Mouse (Mus musculus) heart, embryonic 14.5 days (tissue): ENCODE measurements around the gene Bmpr2. TPM values are rescaled to one million over a fixed set of nuclear protein-coding genes. Genes with fewer than 3 reads are reported as not detected.
A peak's percentile ranks its signal among the peaks of the same experiment; 100 is the strongest.

Experiments
- ATAC-seq: fragments of 200-750 bp; cut with Nextera tagmentation; 2 replicates; pipeline ENCODE4 v1.8.0; 2017; ENCODE audit warnings: low read depth, moderate TSS enrichment; ENCODE audit not compliant: insufficient number of reproducible peaks, insufficient read depth, low FRiP score
- H3K27ac ChIP-seq, 2 experiments: fragments of 200-500 bp in 1 of 2; fragments of 300-500 bp in 1 of 2; sonication (generic) in 1 of 2; replicated peaks in 1 of 2; 2 replicates each; pipeline ENCODE4 v1.5.1; 2012 to 2014; ENCODE audit warnings: low read depth in 2 of 2, low read length in 2 of 2, control low read depth in 1 of 2, mild to moderate bottlenecking in 1 of 2, mixed read lengths in 1 of 2; ENCODE audit not compliant: control insufficient read depth in 1 of 2, insufficient read depth in 1 of 2
- H3K27me3 ChIP-seq: fragments of 300-500 bp; sonication (generic); 2 replicates; pipeline ENCODE4 v1.6.1; 2014; ENCODE audit warnings: mild to moderate bottlenecking, low read length, control low read depth; ENCODE audit not compliant: control insufficient read depth, insufficient read depth
- H3K36me3 ChIP-seq: fragments of 300-500 bp; sonication (generic); 2 replicates; pipeline ENCODE4 v1.6.1; 2014; ENCODE audit warnings: mild to moderate bottlenecking, control low read depth, low read length, mixed read lengths; ENCODE audit not compliant: control insufficient read depth, insufficient read depth
- H3K4me1 ChIP-seq, 2 experiments: fragments of 200-500 bp in 1 of 2; fragments of 300-500 bp in 1 of 2; sonication (generic) in 1 of 2; 2 replicates each; pipeline ENCODE4 v1.6.1; 2012 to 2014; ENCODE audit warnings: low read length in 2 of 2, control low read depth in 1 of 2, mixed read lengths in 1 of 2; ENCODE audit not compliant: control insufficient read depth in 2 of 2, insufficient read depth in 2 of 2
- H3K4me2 ChIP-seq: fragments of 300-500 bp; sonication (generic); 2 replicates; pipeline ENCODE4 v1.6.1; 2014; ENCODE audit warnings: mild to moderate bottlenecking, low read length
- H3K4me3 ChIP-seq, 2 experiments: fragments of 200-500 bp in 1 of 2; fragments of 300-500 bp in 1 of 2; sonication (generic) in 1 of 2; 2 replicates each; pipeline ENCODE4 v1.5.1; 2012 to 2014; ENCODE audit warnings: low read length in 2 of 2, mild to moderate bottlenecking in 2 of 2, control low read depth in 1 of 2, low read depth in 1 of 2, moderate library complexity in 1 of 2; ENCODE audit not compliant: control insufficient read depth in 1 of 2, insufficient read depth in 1 of 2
- H3K9ac ChIP-seq: fragments of 300-500 bp; sonication (generic); 2 replicates; pipeline ENCODE4 v1.6.1; 2014; ENCODE audit warnings: mild to moderate bottlenecking, low read length
- H3K9me3 ChIP-seq: fragments of 300-500 bp; sonication (generic); 2 replicates; pipeline ENCODE4 v1.6.1; 2016; ENCODE audit warnings: low read length, control low read depth; ENCODE audit not compliant: control insufficient read depth
- whole genome bisulfite sequencing: fragments of 180-500 bp; shearing (Covaris S2); extraction: QIAGEN DNeasy Blood & Tissue Kit; methylation state at CpG from one replicate; pipeline ENCODE4 v1.1.7; 2014; 5-methylcytosine and 5-hydroxymethylcytosine counted together
- polyA plus RNA-seq: library from polyadenylated mRNA; unstranded; fragments of >200 nt; fragmentation: Nextera tagmentation; extraction: Ambion mirVana; gene quantifications from 2 replicates; pipeline ENCODE4 v1.2.1, GENCODE M21; 2014

Gene Bmpr2
- polyA plus RNA-seq, 1 experiment from 2014 or later, result 13.1 TPM

DNA sequence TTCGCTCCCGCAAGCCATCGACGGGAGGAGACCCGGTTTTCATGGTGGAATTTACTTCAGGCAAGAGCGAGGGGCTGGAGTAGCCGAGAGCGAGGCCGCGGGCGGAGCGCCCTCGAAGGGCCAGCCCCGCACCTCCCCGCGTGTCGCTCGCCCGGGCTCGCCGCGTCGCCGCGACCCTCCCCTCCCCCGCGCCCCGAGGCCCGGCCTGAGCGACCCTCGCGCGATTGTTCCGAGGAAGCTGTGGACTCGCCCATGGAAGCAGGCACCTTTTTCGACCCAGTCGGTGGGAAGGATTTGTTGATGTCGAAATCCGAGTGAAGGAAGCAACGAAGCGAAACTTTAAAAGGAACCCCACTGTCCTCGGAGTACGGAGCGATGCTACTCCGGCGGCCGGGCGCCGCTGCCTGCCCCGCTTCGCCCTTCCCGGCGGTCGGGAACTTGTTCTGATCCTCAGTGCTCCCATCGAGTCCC is 616 bp downstream of the Bmpr2 start:
- under 1% methylated on average over 54 of the region's 55 CpGs for WGBS
- H3K4me1 ChIP-seq, result peaks cover 2 to 9% of the 10 kb centered on the region in 2 experiments
- H3K9ac ChIP-seq, result peak overlapping the region; percentile 97

DNA sequence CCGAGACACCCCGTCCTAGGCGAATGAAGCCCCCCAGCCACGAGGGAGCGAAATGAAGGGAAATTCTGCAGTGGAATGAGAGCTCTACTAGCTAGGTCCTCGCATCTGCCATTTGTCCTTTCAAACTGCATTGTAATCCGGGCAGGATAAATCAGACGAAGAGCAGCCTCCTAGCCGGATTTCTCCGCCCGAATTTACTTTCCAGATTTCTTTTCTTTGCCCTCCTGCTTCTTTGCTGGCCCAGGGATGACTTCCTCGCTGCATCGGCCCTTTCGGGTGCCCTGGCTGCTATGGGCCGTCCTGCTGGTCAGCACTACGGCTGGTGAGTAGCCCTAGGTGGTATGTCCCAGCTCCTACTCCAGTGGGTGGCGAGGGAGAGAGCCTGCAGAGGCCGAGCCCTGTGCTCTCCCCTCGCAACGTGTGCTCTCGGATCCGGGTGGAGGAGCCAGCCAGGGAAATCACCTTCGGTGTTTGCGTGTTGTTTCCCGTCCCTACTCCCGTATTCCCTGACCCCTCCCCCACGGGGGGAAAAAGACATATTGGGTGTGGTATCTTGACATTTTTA is 1.3 kb downstream of the Bmpr2 start:
- WGBS, result under 1% methylated on average over 27 of the region's 27 CpGs
- Histone ChIP-seq H3K9ac (peak overlapping the region; percentile 97), H3K4me3 (peak overlapping the region; percentile 73 to 96), H3K4me1 (peaks cover 2 to 9% of the 10 kb centered on the region in 2 experiments), H3K27ac (peak overlapping the region; percentile 88 to 98), H3K9me3 (no peaks in the 10 kb centered on the region), H3K4me2 (peak overlapping the region; percentile 92), H3K36me3 (peaks cover 3% of the 10 kb centered on the region; the same call in 1 of the 2 replicates), H3K27me3 (no peaks in the 10 kb centered on the region)
- ATAC-seq, result peak; percentile 15; the same call in 1 of the 2 replicates

More for the DNA sequence above, 616 bp downstream of the Bmpr2 start:
- Histone ChIP-seq H3K4me3 (peak overlapping the region; percentile 73 to 96), H3K36me3 (no peaks in the 10 kb centered on the region), H3K4me2 (peak overlapping the region; percentile 92), H3K27ac (peak overlapping the region; percentile 98), H3K9me3 (no peaks in the 10 kb centered on the region), H3K27me3 (no peaks in the 10 kb centered on the region)
- ATAC-seq, result peak; percentile 67

DNA sequence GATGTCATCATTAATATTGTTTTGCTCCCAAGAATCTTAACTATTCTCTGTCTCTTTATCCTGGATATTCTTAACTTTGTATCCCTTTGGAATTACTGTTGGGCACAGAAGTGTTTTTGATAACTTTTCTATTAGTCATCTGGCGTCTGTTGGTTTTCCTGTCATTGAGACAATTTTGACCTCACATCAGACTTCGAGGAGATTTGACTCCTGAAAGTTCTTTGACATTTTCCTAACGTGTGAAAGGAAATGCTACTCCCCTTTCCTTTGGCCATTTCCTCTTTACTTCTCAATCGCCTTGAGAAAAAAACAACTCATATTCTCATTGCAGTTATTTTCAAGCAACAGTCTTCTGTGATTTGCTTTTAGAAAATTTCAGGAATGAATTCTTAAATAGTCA is 2.1 kb downstream of the Bmpr2 start:
- Histone ChIP-seq H3K9ac (peak overlapping the region; percentile 97), H3K4me3 (peak overlapping the region; percentile 16 to 96; a peak in 3 of 4 replicates), H3K4me2 (peak overlapping the region; percentile 92), H3K27me3 (no peaks in the 10 kb centered on the region), H3K27ac (no peak overlapping the region), H3K4me1 (peaks cover 2 to 9% of the 10 kb centered on the region in 2 experiments), H3K9me3 (no peaks in the 10 kb centered on the region), H3K36me3 (peaks cover 3% of the 10 kb centered on the region; the same call in 1 of the 2 replicates)
- ATAC-seq, result no peak
- 1% methylated on average over 4 of the region's 4 CpGs for WGBS

DNA sequence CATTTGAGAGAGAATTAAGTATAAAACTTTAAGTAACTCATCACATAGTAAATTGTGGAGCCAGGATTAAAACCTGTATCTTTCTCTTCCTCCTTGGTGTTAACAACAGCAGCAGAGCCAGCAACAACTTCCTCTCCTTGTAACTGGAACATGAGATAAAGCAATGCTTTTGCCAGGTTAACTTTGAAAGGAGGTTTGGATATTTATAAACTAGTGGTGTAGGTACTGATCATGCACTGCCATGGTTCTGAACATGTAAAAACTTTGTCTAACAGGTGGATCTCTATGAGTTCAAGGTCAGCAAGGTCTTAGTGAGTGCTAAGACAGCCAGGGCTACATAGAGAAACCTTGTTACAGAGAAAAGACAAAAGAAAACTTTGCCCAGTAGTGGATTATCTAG is 3.4 kb downstream of the Bmpr2 start:
- no peak for ATAC-seq
- Histone ChIP-seq H3K27ac (peak overlapping the region in 1 of 2 experiments; percentile 70; a peak in 2 of 4 replicates), H3K4me2 (peak overlapping the region; percentile 71), H3K9ac (peak overlapping the region; percentile 60), H3K4me3 (peak overlapping the region in 1 of 2 experiments; percentile 31; a peak in 2 of 4 replicates), H3K9me3 (no peaks in the 10 kb centered on the region), H3K4me1 (peaks cover 2 to 11% of the 10 kb centered on the region in 2 experiments), H3K36me3 (peaks cover 3% of the 10 kb centered on the region; the same call in 1 of the 2 replicates), H3K27me3 (no peaks in the 10 kb centered on the region)

- Histone ChIP-seq H3K4me3 (no peak overlapping the region), H3K36me3 (peaks cover 3% of the 10 kb centered on the region; the same call in 1 of the 2 replicates), H3K9me3 (no peaks in the 10 kb centered on the region), H3K27me3 (no peaks in the 10 kb centered on the region), H3K27ac (0 out of 4 replicates have a peak overlapping the region, but pooled peaks of 1 of the 2 experiments have one; percentile 6), H3K9ac (no peak overlapping the region), H3K4me2 (no peak overlapping the region), H3K4me1 (peaks cover 2 to 12% of the 10 kb centered on the region in 2 experiments; a peak in 3 of 4 replicates)
- ATAC-seq, result no peak
- 63% methylated on average over 3 of the region's 3 CpGs for WGBS
These were observed 8.7 kb downstream of the Bmpr2 start for GRCm38 (mm10) chr1:59771871-59772270.

DNA sequence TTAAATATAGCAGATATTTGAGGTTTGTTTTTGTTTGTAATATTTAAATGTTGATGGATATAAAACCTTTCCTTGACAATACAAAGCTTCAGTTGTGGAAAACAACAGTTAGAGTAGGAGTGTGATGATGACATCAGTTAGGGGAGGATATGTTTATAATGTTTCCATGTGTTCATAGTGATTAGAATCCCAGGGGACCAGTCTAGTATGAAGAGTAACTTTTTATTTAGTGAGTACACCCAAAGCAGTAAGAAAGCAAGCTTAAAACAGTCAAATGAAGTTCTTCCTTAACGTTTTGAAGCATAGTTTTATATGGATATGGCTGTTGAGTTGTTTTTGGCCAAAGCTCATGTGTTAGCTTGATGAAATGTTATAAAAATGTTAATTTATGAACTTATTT is 17.9 kb downstream of the Bmpr2 start:
- Histone ChIP-seq H3K9ac (no peak overlapping the region), H3K4me1 (peaks cover 0 to 7% of the 10 kb centered on the region in 2 experiments; a peak in 2 of 4 replicates), H3K36me3 (no peaks in the 10 kb centered on the region), H3K4me3 (no peak overlapping the region), H3K9me3 (no peaks in the 10 kb centered on the region), H3K4me2 (no peak overlapping the region), H3K27me3 (no peaks in the 10 kb centered on the region), H3K27ac (no peak overlapping the region)
- ATAC-seq, result no peak
- WGBS, result 65% methylated on average over 1 of the region's 1 CpGs

DNA sequence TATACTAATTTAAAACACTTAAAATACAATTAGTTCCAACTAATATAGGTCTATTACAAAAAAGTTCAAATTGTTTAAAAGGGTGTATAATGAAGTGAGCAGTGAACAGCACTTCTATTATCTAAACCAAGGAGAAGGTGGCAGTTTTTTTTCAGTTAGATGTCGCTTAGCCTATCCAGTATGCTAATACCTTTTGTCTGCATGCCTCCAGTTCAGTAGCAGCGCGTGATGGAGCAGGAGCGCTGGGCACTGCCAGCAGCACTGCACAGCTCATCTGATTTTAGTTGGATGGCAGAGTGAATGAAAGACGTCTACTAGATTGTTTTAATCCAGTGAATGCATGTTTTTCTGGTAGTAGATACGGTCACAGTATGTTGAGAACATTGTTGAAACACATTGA is 25.8 kb downstream of the Bmpr2 start:
- Histone ChIP-seq H3K9me3 (no peaks in the 10 kb centered on the region), H3K4me1 (peaks cover 2 to 8% of the 10 kb centered on the region in 2 experiments; a peak in 3 of 4 replicates), H3K27me3 (no peaks in the 10 kb centered on the region), H3K4me2 (no peak overlapping the region), H3K9ac (no peak overlapping the region), H3K36me3 (no peaks in the 10 kb centered on the region), H3K4me3 (no peak overlapping the region), H3K27ac (no peak overlapping the region)
- ATAC-seq, result no peak
- 56% methylated on average over 6 of the region's 6 CpGs for WGBS
